Mouse (Mus musculus) G1E (cell line): ENCODE results near the gene Stard13. TPM values are rescaled to one million over a fixed set of nuclear protein-coding genes. Genes with fewer than 3 reads are reported as not detected.

Experiments used
- ATAC-seq: 2 replicates; pipeline ENCODE4 v1.8.0; 2016; ENCODE audit warnings: mild to moderate bottlenecking; ENCODE audit not compliant: insufficient number of reproducible peaks, poor library complexity, low FRiP score, severe bottlenecking; ENCODE audit errors: extremely low read depth
- DNase-seq: peaks from one replicate; pipeline ENCODE4 v3.0.0; 2012; ENCODE audit warnings: low spot score
- H3K27me3 ChIP-seq: 2 replicates; pipeline ENCODE4 v1.6.1; 2012; ENCODE audit warnings: mild to moderate bottlenecking, low read length, inconsistent platforms; ENCODE audit not compliant: insufficient read depth
- H3K36me3 ChIP-seq: replicated peaks from 2 replicates; pipeline ENCODE3; 2012; ENCODE audit warnings: mild to moderate bottlenecking, inconsistent platforms
- H3K4me1 ChIP-seq: 2 replicates; pipeline ENCODE4 v1.6.1; 2012; ENCODE audit warnings: low read depth, low read length, inconsistent platforms, mixed read lengths; ENCODE audit not compliant: insufficient read depth
- H3K4me3 ChIP-seq: 2 replicates; pipeline ENCODE4 v1.5.1; 2012; ENCODE audit warnings: low read depth, mild to moderate bottlenecking, inconsistent platforms, low read length, moderate library complexity, mixed read lengths
- H3K9me3 ChIP-seq: replicated peaks from 2 replicates; pipeline ENCODE4 v1.6.1; 2012; ENCODE audit warnings: inconsistent platforms
- CTCF ChIP-seq: IDR thresholded peaks from 2 replicates; pipeline ENCODE4 v1.5.1; 2012; ENCODE audit warnings: low read depth, low read length, inconsistent platforms, mixed read lengths
- GATA1 ChIP-seq: IDR thresholded peaks from 2 replicates; pipeline ENCODE4 v1.6.1; 2012; ENCODE audit warnings: borderline replicate concordance, low read length, inconsistent platforms, mixed read lengths
- GATA2 ChIP-seq: IDR thresholded peaks from 2 replicates; pipeline ENCODE4 v1.6.1; 2012; ENCODE audit warnings: low read depth, low read length, inconsistent platforms, borderline replicate concordance
- POLR2AphosphoS5 ChIP-seq: IDR thresholded peaks from 2 replicates; pipeline ENCODE4 v1.6.1; 2012; ENCODE audit warnings: low read depth, low read length, inconsistent platforms; ENCODE audit not compliant: insufficient replicate concordance
- TAL1 ChIP-seq: conservative IDR thresholded peaks from 2 replicates; pipeline ENCODE4 v1.6.1; 2012; ENCODE audit warnings: low read depth, low read length, inconsistent platforms, mixed read lengths
- polyA plus RNA-seq: library from polyadenylated mRNA; stranded (reverse); fragments of >175 nt; gene quantifications from 2 replicates; pipeline ENCODE4 v1.2.3, GENCODE M21; 2012
- total RNA-seq, 2 experiments: library from RNA; stranded (forward) in 1 of 2; stranded (reverse) in 1 of 2; fragments of 200-1000 nt in 1 of 2; fragments of >200 nt in 1 of 2; fragmentation: Nextera tagmentation in 1 of 2; gene quantifications; 2 replicates each; pipeline ENCODE4 v1.2.3; 2014 to 2017

Gene Stard13
- total and polyA plus RNA-seq, 3 experiments: 0.05 TPM; not detected in 2

- Histone ChIP-seq H3K4me3 (no peak overlapping the region), H3K36me3 (no peaks in the 10 kb centered on the region), H3K27me3 (no peaks in the 10 kb centered on the region), H3K9me3 (no peaks in the 10 kb centered on the region; the same call in none of the 2 replicates), H3K4me1 (no peaks in the 10 kb centered on the region)
- ATAC-seq (no peak), DNase-seq (no peak)
- no peak for TF ChIP-seq GATA1
- no peak for TF ChIP-seq TAL1
- no peak for TF ChIP-seq POLR2AphosphoS5
- TF ChIP-seq CTCF: no peak
- no peak for TF ChIP-seq GATA2
These were observed 36.9 kb downstream of the Stard13 start for GRCm38 (mm10) chr5:151196603-151197272.

GRCm38 (mm10) chr5:151193885-151194520 lies 39.6 kb downstream of the Stard13 start:
- Histone ChIP-seq H3K27me3 (no peaks in the 10 kb centered on the region), H3K9me3 (peaks cover 4% of the 10 kb centered on the region), H3K4me3 (no peak overlapping the region), H3K4me1 (no peaks in the 10 kb centered on the region), H3K36me3 (no peaks in the 10 kb centered on the region)
- TF ChIP-seq POLR2AphosphoS5 (no peak), TAL1 (no peak), CTCF (no peak), GATA2 (no peak), GATA1 (no peak)
- ATAC-seq (no peak), DNase-seq (no peak)

GRCm38 (mm10) chr5:151192266-151192665 lies 41.4 kb downstream of the Stard13 start:
- no peaks in the 10 kb centered on the region for H3K36me3 ChIP-seq
- TF ChIP-seq GATA2 (no peak), GATA1 (no peak), CTCF (no peak), TAL1 (no peak), POLR2AphosphoS5 (no peak)
- DNase-seq (no peak), ATAC-seq (no peak)
- H3K9me3 ChIP-seq: peaks cover 6% of the 10 kb centered on the region
- H3K27me3 ChIP-seq: no peaks in the 10 kb centered on the region
- no peaks in the 10 kb centered on the region for H3K4me1 ChIP-seq
- no peak overlapping the region for H3K4me3 ChIP-seq

- H3K27me3 ChIP-seq: no peaks in the 10 kb centered on the region
- peaks cover 8% of the 10 kb centered on the region for H3K9me3 ChIP-seq
- no peaks in the 10 kb centered on the region for H3K36me3 ChIP-seq
- ATAC-seq: no peak
- DNase-seq: no peak
- TF ChIP-seq TAL1 (no peak), GATA1 (no peak), GATA2 (no peak), CTCF (no peak), POLR2AphosphoS5 (no peak)
- H3K4me1 ChIP-seq: no peaks in the 10 kb centered on the region
- no peak overlapping the region for H3K4me3 ChIP-seq
These were observed 42.9 kb downstream of the Stard13 start for GRCm38 (mm10) chr5:151190764-151191163.

- TF ChIP-seq CTCF: no peak
- Histone ChIP-seq H3K36me3 (no peaks in the 10 kb centered on the region), H3K4me1 (no peaks in the 10 kb centered on the region), H3K4me3 (no peak overlapping the region), H3K9me3 (peaks cover 10% of the 10 kb centered on the region), H3K27me3 (no peaks in the 10 kb centered on the region)
- no peak for ATAC-seq
- no peak for DNase-seq
These were observed 43.8 kb downstream of the Stard13 start for GRCm38 (mm10) chr5:151189789-151190378.

GRCm38 (mm10) chr5:151189321-151189720 lies 44.3 kb downstream of the Stard13 start:
- TF ChIP-seq CTCF: no peak
- DNase-seq: no peak
- Histone ChIP-seq H3K9me3 (peaks cover 10% of the 10 kb centered on the region), H3K4me3 (no peak overlapping the region), H3K36me3 (no peaks in the 10 kb centered on the region), H3K4me1 (no peaks in the 10 kb centered on the region), H3K27me3 (no peaks in the 10 kb centered on the region)
- no peak for ATAC-seq

GRCm38 (mm10) chr5:151188659-151189058 lies 45.0 kb downstream of the Stard13 start:
- Histone ChIP-seq H3K4me1 (no peaks in the 10 kb centered on the region), H3K36me3 (no peaks in the 10 kb centered on the region), H3K4me3 (no peak overlapping the region), H3K27me3 (no peaks in the 10 kb centered on the region), H3K9me3 (peaks cover 10% of the 10 kb centered on the region)
- ATAC-seq: no peak
- DNase-seq: no peak
- TF ChIP-seq POLR2AphosphoS5 (no peak), TAL1 (no peak), GATA2 (no peak), GATA1 (no peak), CTCF (no peak)
